Mouse (Mus musculus): ENCODE measurements around the gene Frmd4a. TPM values are rescaled to one million over a fixed set of nuclear protein-coding genes. Genes with fewer than 3 reads are reported as not detected.

Gene Frmd4a
- polyA plus RNA-seq, 1 experiment: 13.5 TPM

DNA sequence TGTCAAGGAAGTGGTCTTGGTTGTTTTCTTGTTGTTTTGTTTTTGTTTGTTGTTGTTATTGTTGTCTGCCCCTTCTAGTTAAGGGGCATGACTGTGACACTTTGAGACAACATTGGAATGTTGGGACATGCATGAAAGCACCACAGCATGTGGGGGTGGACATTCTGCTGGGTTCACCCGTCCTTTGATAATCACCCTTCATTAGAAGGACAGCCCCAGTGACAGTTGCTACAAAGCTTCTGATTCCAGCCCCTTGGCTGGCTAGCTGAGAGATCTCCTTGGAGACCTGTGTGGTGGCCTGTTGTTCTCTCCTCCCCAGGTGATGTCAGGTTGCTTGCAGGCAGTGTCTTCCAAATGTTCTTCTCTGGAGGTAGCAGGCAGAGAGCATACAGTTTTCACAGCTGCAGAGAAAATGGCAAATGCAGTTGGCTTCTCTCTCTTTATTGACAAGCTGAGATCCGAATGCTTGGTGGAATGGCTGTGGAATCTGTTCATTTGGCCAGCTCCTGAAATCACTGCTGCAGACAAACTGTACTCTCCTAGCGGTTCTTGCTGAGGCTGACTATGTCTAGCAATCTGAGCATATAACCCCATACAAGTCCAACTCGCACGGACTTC is 136.6 kb downstream of the Frmd4a start:
- Histone ChIP-seq H3K4me1 (ENCODE audit: control insufficient read depth, insufficient read depth, insufficient read length) (no peaks in the 10 kb centered on the region), H3K36me3 (ENCODE audit: control insufficient read depth, insufficient read depth, low read length) (no peaks in the 10 kb centered on the region), H3K27me3 (ENCODE audit: control insufficient read depth, insufficient read depth, low read length) (no peaks in the 10 kb centered on the region; the same call in 1 of the 2 replicates), H3K27ac (ENCODE audit: insufficient read depth, low read length) (no peak overlapping the region), H3K4me3 (ENCODE audit: extremely low read depth, insufficient read depth, insufficient read length) (no peak overlapping the region)
- DNase-seq (ENCODE audit: low read depth in 1 of 2, low spot score in 2 of 2): no peak
- TF ChIP-seq POLR2A (IDR thresholded peaks at IDR 0.05; ENCODE audit: low read depth, low read length): no peak
- no peak for TF ChIP-seq CTCF (IDR thresholded peaks at IDR 0.05; ENCODE audit: extremely low read depth, insufficient read depth, insufficient read length, insufficient replicate concordance)
- 85% methylated on average over 5 of the region's 5 CpGs for WGBS

DNA sequence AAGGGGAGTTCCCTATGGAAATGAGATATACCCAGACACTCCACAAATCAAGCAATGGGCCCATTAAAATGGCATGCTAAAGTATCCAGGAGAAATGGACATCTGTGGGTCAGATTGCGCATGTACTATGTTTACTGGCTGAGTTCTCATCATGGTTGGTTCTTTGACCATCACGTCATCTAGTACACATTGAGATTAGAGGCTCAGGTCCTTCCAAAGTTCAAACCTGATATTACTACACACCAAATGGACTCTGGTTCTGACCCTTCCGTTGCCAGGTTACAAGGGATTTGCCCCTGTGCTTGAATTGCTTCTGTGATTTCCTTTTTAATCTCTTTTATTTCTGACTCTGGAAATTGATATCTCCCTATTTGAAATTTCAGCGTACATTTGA is 137.1 kb downstream of the Frmd4a start:
- Histone ChIP-seq H3K4me1 (ENCODE audit: control insufficient read depth, insufficient read depth, insufficient read length) (no peaks in the 10 kb centered on the region), H3K27ac (ENCODE audit: insufficient read depth, low read length) (no peak overlapping the region), H3K27me3 (ENCODE audit: control insufficient read depth, insufficient read depth, low read length) (no peaks in the 10 kb centered on the region; the same call in 1 of the 2 replicates), H3K36me3 (ENCODE audit: control insufficient read depth, insufficient read depth, low read length) (no peaks in the 10 kb centered on the region), H3K4me3 (ENCODE audit: extremely low read depth, insufficient read depth, insufficient read length) (no peak overlapping the region)
- 89% methylated on average over 4 of the region's 4 CpGs for WGBS
- TF ChIP-seq POLR2A (IDR thresholded peaks at IDR 0.05; ENCODE audit: low read depth, low read length): no peak
- DNase-seq (ENCODE audit: low read depth in 1 of 2, low spot score in 2 of 2): no peak

DNA sequence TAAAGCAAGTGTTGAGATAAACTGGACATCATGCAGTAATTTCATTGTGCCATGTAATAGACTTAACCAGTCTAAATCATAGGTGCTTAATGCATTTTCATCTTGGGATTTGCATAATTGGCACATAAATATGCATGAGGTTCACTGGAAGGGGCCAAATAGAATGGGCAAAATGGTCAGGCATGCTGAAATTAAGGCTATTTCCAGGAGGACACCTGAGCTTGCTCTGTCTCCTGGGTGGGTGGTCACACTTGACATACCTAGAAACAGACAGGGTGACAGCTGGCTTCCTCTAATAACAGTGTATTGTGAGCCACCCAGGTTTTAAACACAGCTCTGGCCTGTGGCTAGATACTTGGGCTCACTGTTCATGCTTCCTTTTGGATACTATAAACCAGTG is 137.9 kb downstream of the Frmd4a start:
- Histone ChIP-seq H3K4me3 (ENCODE audit: extremely low read depth, insufficient read depth, insufficient read length) (no peak overlapping the region), H3K36me3 (ENCODE audit: control insufficient read depth, insufficient read depth, low read length) (no peaks in the 10 kb centered on the region), H3K27ac (ENCODE audit: insufficient read depth, low read length) (no peak overlapping the region), H3K27me3 (ENCODE audit: control insufficient read depth, insufficient read depth, low read length) (no peaks in the 10 kb centered on the region; the same call in 1 of the 2 replicates), H3K4me1 (ENCODE audit: control insufficient read depth, insufficient read depth, insufficient read length) (no peaks in the 10 kb centered on the region)
- no peak for DNase-seq (ENCODE audit: low read depth in 1 of 2, low spot score in 2 of 2)
- TF ChIP-seq CTCF (IDR thresholded peaks at IDR 0.05; ENCODE audit: extremely low read depth, insufficient read depth, insufficient read length, insufficient replicate concordance): no peak
- no peak for TF ChIP-seq POLR2A (IDR thresholded peaks at IDR 0.05; ENCODE audit: low read depth, low read length)

DNA sequence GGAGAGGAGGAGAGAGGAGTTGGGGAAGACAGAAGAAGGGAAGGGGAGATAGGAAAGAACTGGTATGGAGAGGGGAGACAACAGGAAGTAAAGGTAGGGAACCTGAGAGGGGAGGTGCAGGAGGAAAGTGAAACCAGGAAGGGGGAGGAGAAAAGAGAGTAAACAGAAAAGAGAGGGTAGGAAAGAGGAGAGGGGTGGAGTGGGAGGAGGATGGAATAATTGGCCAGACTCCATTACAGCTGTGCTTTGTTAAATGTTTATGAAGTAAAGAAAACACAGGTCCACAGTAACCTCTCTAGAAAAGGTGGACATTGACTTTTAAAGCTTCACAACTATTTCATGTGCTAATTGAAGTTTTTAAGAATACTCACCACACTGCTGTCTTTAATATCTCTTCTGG is 139.0 kb downstream of the Frmd4a start:
- Histone ChIP-seq H3K4me3 (ENCODE audit: extremely low read depth, insufficient read depth, insufficient read length) (no peak overlapping the region), H3K27me3 (ENCODE audit: control insufficient read depth, insufficient read depth, low read length) (no peaks in the 10 kb centered on the region; the same call in 1 of the 2 replicates), H3K27ac (ENCODE audit: insufficient read depth, low read length) (no peak overlapping the region), H3K4me1 (ENCODE audit: control insufficient read depth, insufficient read depth, insufficient read length) (no peaks in the 10 kb centered on the region), H3K36me3 (ENCODE audit: control insufficient read depth, insufficient read depth, low read length) (no peaks in the 10 kb centered on the region)
- DNase-seq (ENCODE audit: low read depth in 1 of 2, low spot score in 2 of 2): no peak
- TF ChIP-seq POLR2A (IDR thresholded peaks at IDR 0.05; ENCODE audit: low read depth, low read length): no peak
- no peak for TF ChIP-seq CTCF (IDR thresholded peaks at IDR 0.05; ENCODE audit: extremely low read depth, insufficient read depth, insufficient read length, insufficient replicate concordance)

DNA sequence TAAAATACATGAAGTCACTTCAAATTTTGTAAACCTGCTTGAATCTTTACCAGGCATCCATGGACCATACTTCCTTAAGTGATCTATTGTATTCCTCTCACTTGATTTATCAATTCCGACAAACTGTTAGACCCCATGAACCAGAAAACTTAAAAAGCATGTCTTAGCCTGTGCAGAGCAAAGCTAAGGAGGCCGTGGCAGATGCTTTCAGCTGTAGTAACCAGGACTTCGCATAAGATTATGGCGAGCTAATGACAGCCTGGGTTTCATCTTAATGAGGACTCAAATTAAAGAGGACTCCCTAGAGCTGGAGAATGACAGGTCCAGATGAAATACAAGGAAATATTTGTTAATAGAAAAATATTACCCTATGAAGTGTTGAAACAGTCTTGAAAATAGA is 139.9 kb downstream of the Frmd4a start:
- H3K4me1 ChIP-seq (ENCODE audit: control insufficient read depth, insufficient read depth, insufficient read length): no peaks in the 10 kb centered on the region
- H3K27me3 ChIP-seq (ENCODE audit: control insufficient read depth, insufficient read depth, low read length): no peaks in the 10 kb centered on the region; the same call in 1 of the 2 replicates
- H3K27ac ChIP-seq (ENCODE audit: insufficient read depth, low read length): no peak overlapping the region
- 84% methylated on average over 4 of the region's 4 CpGs for WGBS
- no peaks in the 10 kb centered on the region for H3K36me3 ChIP-seq (ENCODE audit: control insufficient read depth, insufficient read depth, low read length)
- no peak for DNase-seq (ENCODE audit: low read depth in 1 of 2, low spot score in 2 of 2)
- no peak overlapping the region for H3K4me3 ChIP-seq (ENCODE audit: extremely low read depth, insufficient read depth, insufficient read length)
- TF ChIP-seq CTCF (IDR thresholded peaks at IDR 0.05; ENCODE audit: extremely low read depth, insufficient read depth, insufficient read length, insufficient replicate concordance) (no peak), POLR2A (IDR thresholded peaks at IDR 0.05; ENCODE audit: low read depth, low read length) (no peak)

DNA sequence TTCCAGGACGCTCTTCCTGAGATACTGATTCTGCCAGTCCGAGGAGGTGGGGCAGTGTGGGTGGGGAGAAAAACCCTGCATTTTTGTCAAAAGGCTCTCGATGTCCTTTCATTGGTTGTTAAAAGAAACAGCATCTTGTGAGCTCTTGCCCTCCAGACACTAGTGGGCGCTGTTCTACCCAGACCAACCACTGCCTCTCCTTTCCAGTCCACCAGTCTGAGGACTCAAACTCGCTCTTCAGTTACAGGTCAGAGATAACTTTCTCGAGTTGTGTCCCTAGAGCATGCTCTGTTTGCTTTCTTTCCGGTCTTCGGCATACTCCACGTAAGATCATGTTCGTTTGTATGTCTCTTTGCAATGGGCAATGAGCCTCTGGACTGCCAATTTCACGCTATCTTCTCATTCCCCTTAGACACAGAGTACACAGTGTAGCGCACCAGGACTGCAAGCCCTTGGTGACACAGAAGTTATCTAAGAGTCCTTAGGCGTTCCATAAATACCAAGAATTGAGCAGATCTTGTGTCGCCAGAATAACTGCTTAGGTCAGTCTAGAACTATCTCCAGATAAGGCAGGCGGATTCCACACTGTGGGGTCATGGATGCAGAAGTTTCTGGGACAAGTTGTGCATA is 142.2 kb downstream of the Frmd4a start:
- Histone ChIP-seq H3K27ac (ENCODE audit: insufficient read depth, low read length) (no peak overlapping the region), H3K27me3 (ENCODE audit: control insufficient read depth, insufficient read depth, low read length) (no peaks in the 10 kb centered on the region), H3K36me3 (ENCODE audit: control insufficient read depth, insufficient read depth, low read length) (no peaks in the 10 kb centered on the region), H3K4me3 (ENCODE audit: extremely low read depth, insufficient read depth, insufficient read length) (no peak overlapping the region), H3K4me1 (ENCODE audit: control insufficient read depth, insufficient read depth, insufficient read length) (no peaks in the 10 kb centered on the region)
- 87% methylated on average over 15 of the region's 15 CpGs for WGBS
- DNase-seq (ENCODE audit: low read depth in 1 of 2, low spot score in 2 of 2): no peak
- no peak for TF ChIP-seq CTCF (IDR thresholded peaks at IDR 0.05; ENCODE audit: extremely low read depth, insufficient read depth, insufficient read length, insufficient replicate concordance)
- TF ChIP-seq POLR2A (IDR thresholded peaks at IDR 0.05; ENCODE audit: low read depth, low read length): no peak

DNA sequence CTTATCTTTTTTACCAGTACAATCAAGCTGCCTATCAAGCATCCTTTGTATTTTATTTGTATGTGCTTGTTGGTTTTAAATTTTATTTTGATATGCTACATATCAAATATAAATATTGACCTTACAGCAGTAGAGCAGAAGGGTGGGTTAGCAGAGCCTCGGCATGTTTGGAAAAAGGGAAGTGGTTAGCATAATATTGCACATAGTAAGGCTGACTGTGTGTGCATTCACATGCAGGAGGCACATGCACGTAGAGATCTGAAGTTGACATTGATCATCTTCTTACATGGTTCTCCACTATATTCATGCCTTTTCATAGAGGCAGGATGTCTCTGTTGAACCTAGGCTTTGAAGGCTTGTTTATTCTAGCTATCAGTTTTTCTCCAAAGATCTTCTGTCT is 148.7 kb downstream of the Frmd4a start:
- WGBS: 26% methylated on average over 2 of the region's 2 CpGs
- TF ChIP-seq POLR2A (IDR thresholded peaks at IDR 0.05; ENCODE audit: low read depth, low read length) (no peak), CTCF (IDR thresholded peaks at IDR 0.05; ENCODE audit: extremely low read depth, insufficient read depth, insufficient read length, insufficient replicate concordance) (no peak)
- Histone ChIP-seq H3K27me3 (ENCODE audit: control insufficient read depth, insufficient read depth, low read length) (no peaks in the 10 kb centered on the region), H3K36me3 (ENCODE audit: control insufficient read depth, insufficient read depth, low read length) (no peaks in the 10 kb centered on the region), H3K4me1 (ENCODE audit: control insufficient read depth, insufficient read depth, insufficient read length) (no peaks in the 10 kb centered on the region), H3K27ac (ENCODE audit: insufficient read depth, low read length) (no peak overlapping the region), H3K4me3 (ENCODE audit: extremely low read depth, insufficient read depth, insufficient read length) (no peak overlapping the region)
- DNase-seq (ENCODE audit: low read depth in 1 of 2, low spot score in 2 of 2): no peak

Data from spleen, adult 2 months (tissue).